Mouse (Mus musculus) forebrain, embryonic 12.5 days (tissue): ENCODE data around the gene Crip3. TPM values are rescaled to one million over a fixed set of nuclear protein-coding genes. Genes with fewer than 3 reads are reported as not detected.
A peak's percentile ranks its signal among the peaks of the same experiment; 100 is the strongest.

ENCODE experiments used
- ATAC-seq: fragments of 200-750 bp; cut with Nextera tagmentation; 2 replicates; pipeline ENCODE4 v1.8.0; 2017; ENCODE audit warnings: moderate TSS enrichment; ENCODE audit not compliant: low FRiP score
- H3K27ac ChIP-seq: fragments of 300-500 bp; sonication (generic); 2 replicates; pipeline ENCODE4 v1.5.1; 2016; ENCODE audit warnings: mild to moderate bottlenecking
- H3K27me3 ChIP-seq: fragments of 300-500 bp; sonication (generic); 2 replicates; pipeline ENCODE4 v1.6.1; 2016; ENCODE audit warnings: mild to moderate bottlenecking
- H3K36me3 ChIP-seq: fragments of 300-500 bp; sonication (generic); replicated peaks from 2 replicates; pipeline ENCODE4 v1.6.1; 2016; ENCODE audit warnings: mild to moderate bottlenecking
- H3K4me1 ChIP-seq: fragments of 300-500 bp; sonication (generic); 2 replicates; pipeline ENCODE4 v1.6.1; 2016
- H3K4me2 ChIP-seq: fragments of 300-500 bp; sonication (generic); 2 replicates; pipeline ENCODE4 v1.6.1; 2016; ENCODE audit warnings: mild to moderate bottlenecking, moderate library complexity
- H3K4me3 ChIP-seq: fragments of 300-500 bp; sonication (generic); replicated peaks from 2 replicates; pipeline ENCODE4 v1.5.1; 2016; ENCODE audit warnings: mild to moderate bottlenecking
- H3K9ac ChIP-seq: fragments of 300-500 bp; sonication (generic); 2 replicates; pipeline ENCODE4 v1.6.1; 2016; ENCODE audit warnings: mild to moderate bottlenecking
- H3K9me3 ChIP-seq: fragments of 300-500 bp; sonication (generic); 2 replicates; pipeline ENCODE4 v1.6.1; 2016
- WGBS: fragments of 180-500 bp; shearing (Covaris S2); methylation state at CpG from one replicate; pipeline ENCODE4 v1.1.7; 2016; 5-methylcytosine and 5-hydroxymethylcytosine counted together
- polyA plus RNA-seq: library from polyadenylated mRNA; unstranded; fragments of >200 nt; fragmentation: Nextera tagmentation; extraction: Ambion mirVana; gene quantifications from 2 replicates; pipeline ENCODE4 v1.2.1, GENCODE M21; 2016

The Crip3 gene
- polyA plus RNA-seq, 1 experiment from 2014 or later = 0.91 TPM

DNA sequence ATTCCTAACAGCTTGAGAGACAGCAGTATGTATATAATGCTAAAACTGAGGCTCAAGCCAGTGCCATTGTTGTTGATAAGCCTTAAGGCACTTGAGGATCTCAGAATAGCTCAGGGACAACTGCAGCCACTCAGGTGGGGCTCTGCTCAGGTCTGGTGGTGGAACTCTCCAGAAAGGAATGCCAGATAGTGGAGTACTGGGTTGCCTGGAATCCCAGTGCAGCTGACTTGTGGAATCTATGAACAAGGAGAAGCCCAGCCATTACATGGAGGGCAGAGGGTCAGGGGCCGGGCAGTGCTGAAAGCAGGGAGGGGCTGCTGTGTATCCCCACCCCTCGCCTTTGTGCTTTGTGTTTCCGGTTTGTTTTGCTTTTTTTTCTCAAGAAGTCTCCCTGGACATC, 29.7 kb downstream of the Crip3 start:
- H3K27me3 ChIP-seq = peaks cover 72% of the 10 kb centered on the region
- H3K9me3 ChIP-seq = no peaks in the 10 kb centered on the region
- peaks cover 28% of the 10 kb centered on the region; the same call in 1 of the 2 replicates for H3K36me3 ChIP-seq
- no peak overlapping the region for H3K4me3 ChIP-seq
- no peak overlapping the region for H3K27ac ChIP-seq
- H3K4me1 ChIP-seq = peaks cover 45% of the 10 kb centered on the region
- H3K4me2 ChIP-seq = no peak overlapping the region
- H3K9ac ChIP-seq = no peak overlapping the region
- 52% methylated on average over 3 of the region's 3 CpGs for WGBS
- ATAC-seq = no peak

DNA sequence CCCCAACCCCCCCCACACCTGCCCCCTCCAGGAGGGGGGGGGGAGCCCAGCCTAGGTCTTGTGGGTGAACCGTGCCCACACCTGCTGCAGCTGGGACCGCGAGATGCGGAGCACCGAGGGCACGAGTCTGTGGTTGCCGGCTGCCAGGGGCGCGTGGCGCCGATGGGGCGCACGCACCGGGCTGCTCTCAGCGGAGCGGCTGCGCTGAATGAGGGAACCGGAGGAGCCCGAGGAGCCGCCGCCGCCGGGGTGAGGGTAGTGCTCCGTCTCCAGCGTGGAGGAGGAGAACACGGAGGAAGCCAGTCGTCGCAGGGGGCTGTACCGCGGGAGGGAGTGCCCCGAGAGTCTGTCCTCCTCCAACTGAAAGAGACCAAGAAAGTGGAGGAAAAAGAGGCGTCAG, 31.9 kb downstream of the Crip3 start:
- H3K9ac ChIP-seq = peak overlapping the region; percentile 40; the same call in 1 of the 2 replicates
- 5% methylated on average over 32 of the region's 32 CpGs for WGBS

DNA sequence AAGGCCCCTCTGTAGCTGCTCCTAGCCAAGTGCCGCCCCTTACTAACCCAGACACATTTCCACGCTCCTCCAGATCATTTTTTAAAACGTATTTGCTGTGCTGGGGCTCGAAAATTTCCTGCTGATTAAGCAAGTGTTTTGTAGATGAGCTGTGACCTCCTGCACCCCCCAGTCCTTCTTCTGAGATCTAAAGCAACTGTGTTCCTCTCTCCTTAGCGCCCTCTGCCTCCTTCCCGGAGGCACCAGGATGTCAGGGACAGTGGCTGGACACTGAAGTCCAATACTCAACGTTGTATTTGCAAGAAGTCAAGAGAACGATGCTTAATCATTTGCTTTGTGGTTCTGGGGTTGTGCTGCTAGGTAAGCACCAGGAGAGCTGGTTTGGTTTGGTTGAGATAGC, 32.6 kb downstream of the Crip3 start:
- Histone ChIP-seq H3K4me2 (peak overlapping the region; percentile 21), H3K9ac (peak overlapping the region; percentile 40; the same call in 1 of the 2 replicates), H3K4me1 (peaks cover 16% of the 10 kb centered on the region), H3K36me3 (peaks cover 53% of the 10 kb centered on the region), H3K9me3 (no peaks in the 10 kb centered on the region), H3K4me3 (no peak overlapping the region), H3K27ac (no peak overlapping the region), H3K27me3 (peaks cover 55% of the 10 kb centered on the region)
- ATAC-seq = no peak
- WGBS = 15% methylated on average over 8 of the region's 8 CpGs

More for the DNA sequence above, 31.9 kb downstream of the Crip3 start:
- peaks cover 23% of the 10 kb centered on the region for H3K4me1 ChIP-seq
- ATAC-seq = no peak
- H3K4me2 ChIP-seq = peak overlapping the region; percentile 21
- H3K4me3 ChIP-seq = 0 out of 2 replicates have a peak overlapping the region, but pooled peaks have one; percentile 1
- peaks cover 62% of the 10 kb centered on the region for H3K27me3 ChIP-seq
- no peaks in the 10 kb centered on the region for H3K9me3 ChIP-seq
- peaks cover 47% of the 10 kb centered on the region for H3K36me3 ChIP-seq
- H3K27ac ChIP-seq = no peak overlapping the region

DNA sequence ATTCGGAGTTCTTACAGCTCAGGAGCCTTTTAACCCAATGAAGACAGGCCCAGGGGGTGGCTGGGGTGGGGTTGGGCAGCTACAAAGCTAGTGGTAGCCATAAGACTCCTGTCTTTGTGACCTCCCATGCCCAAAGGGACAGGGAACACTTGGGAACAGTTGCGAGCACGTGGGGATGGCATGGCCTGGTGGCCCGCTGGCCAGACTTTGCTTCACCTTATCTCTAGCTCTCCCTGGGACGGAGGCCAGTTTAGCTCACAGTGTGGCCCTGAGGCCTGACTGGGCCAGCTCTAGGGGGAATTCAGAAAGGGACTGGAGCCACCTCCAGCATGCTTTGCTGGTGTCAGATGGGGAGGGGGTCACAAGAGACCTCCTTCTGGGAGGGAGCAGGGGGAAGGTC, 33.5 kb downstream of the Crip3 start:
- Histone ChIP-seq H3K4me3 (no peak overlapping the region), H3K27me3 (peaks cover 48% of the 10 kb centered on the region), H3K27ac (no peak overlapping the region), H3K4me2 (no peak overlapping the region), H3K36me3 (peaks cover 62% of the 10 kb centered on the region), H3K9ac (no peak overlapping the region), H3K9me3 (no peaks in the 10 kb centered on the region), H3K4me1 (peaks cover 15% of the 10 kb centered on the region)
- 91% methylated on average over 5 of the region's 5 CpGs for WGBS
- ATAC-seq = no peak

DNA sequence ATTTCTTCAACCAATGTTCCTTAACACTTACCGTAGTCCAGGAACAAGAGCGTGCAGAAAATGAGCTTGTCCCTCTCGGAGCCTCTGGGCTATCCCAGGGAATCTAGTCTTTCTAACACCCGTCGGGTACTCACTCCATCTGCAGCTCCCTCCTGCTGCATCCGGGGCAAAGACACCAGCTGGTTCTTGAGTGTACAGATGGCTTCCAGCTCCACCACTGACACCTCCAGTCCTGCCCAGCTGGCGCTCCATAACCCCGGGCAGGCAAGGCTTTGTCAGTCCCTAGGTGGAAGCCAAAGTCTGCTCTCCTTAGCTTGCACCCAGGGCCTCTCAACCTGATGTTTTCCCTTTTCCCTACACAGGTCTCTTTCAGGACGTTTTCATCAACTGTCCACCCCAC, 39.1 kb downstream of the Crip3 start:
- 0 out of 2 replicates have a peak, but pooled peaks have one; percentile 30 for ATAC-seq
- 73% methylated on average over 9 of the region's 9 CpGs for WGBS
- no peak overlapping the region for H3K4me3 ChIP-seq
- H3K27me3 ChIP-seq = no peaks in the 10 kb centered on the region
- H3K4me2 ChIP-seq = no peak overlapping the region
- no peaks in the 10 kb centered on the region for H3K9me3 ChIP-seq
- H3K9ac ChIP-seq = no peak overlapping the region
- peak overlapping the region; percentile 63; the same call in 1 of the 2 replicates for H3K27ac ChIP-seq
- H3K4me1 ChIP-seq = peaks cover 4% of the 10 kb centered on the region; the same call in 1 of the 2 replicates
- peaks cover 82% of the 10 kb centered on the region for H3K36me3 ChIP-seq

DNA sequence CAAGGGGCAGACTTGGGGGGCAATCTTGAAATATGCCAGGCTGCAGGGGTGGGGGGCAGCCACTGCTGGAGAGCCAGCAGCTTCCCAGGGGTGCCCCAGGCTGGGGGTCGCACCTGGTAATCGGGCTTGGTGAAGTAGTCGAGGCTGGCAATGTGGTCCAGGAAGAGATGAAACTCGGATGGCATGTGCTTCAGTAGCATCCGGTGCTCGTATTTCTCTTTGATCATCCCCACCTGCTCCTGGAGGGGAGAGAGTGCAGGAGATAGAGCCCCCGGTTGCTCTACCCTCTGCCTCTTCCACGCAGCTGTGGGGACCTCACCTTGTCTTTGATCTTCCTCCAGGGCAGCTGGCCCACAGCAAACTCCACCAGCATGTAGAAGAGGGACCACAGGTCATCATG, 47.9 kb downstream of the Crip3 start:
- Histone ChIP-seq H3K27me3 (no peaks in the 10 kb centered on the region), H3K9me3 (no peaks in the 10 kb centered on the region), H3K27ac (no peak overlapping the region), H3K36me3 (peaks cover 78% of the 10 kb centered on the region), H3K4me1 (no peaks in the 10 kb centered on the region), H3K4me2 (no peak overlapping the region), H3K4me3 (no peak overlapping the region), H3K9ac (no peak overlapping the region)
- 91% methylated on average over 8 of the region's 8 CpGs for WGBS
- no peak for ATAC-seq

DNA sequence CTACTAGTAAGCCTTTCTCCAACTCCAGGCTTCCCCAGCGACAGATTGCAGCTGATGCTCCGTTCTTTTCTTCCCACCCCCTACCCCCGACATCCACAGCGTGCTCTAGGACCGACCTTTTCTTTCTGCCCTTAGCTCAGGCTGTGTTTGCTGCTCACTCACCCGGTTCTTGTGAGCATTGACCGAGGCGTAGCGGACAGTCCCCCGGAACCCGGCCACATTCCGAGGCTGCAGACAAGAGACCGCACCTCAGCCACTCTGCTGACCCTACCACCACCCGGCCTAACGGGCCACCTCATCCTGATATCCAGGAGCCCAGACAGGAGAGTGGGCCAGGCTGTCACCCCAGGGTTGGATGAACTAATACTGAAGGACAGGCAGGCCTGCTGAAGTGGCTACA, 48.6 kb downstream of the Crip3 start:
- H3K27ac ChIP-seq = no peak overlapping the region
- H3K4me2 ChIP-seq = no peak overlapping the region
- H3K36me3 ChIP-seq = peaks cover 81% of the 10 kb centered on the region
- no peaks in the 10 kb centered on the region for H3K4me1 ChIP-seq
- ATAC-seq = no peak
- 89% methylated on average over 15 of the region's 15 CpGs for WGBS
- H3K4me3 ChIP-seq = no peak overlapping the region
- H3K9me3 ChIP-seq = no peaks in the 10 kb centered on the region
- H3K27me3 ChIP-seq = no peaks in the 10 kb centered on the region
- no peak overlapping the region for H3K9ac ChIP-seq

Other genes with a start within 250 kb of the Crip3 start
- 11.2 and 12.3 TPM in 2 replicates for gene Polh, start 226.3 kb upstream of the Crip3 start, polyA plus RNA-seq
- gene Xpo5, start 226.1 kb upstream of the Crip3 start, polyA plus RNA-seq = 66.6 and 72.2 TPM in 2 replicates
- gene Polr1c, start 180.9 kb upstream of the Crip3 start, polyA plus RNA-seq = 96.2 and 102 TPM in 2 replicates
- 58.9 and 61.6 TPM in 2 replicates for gene Yipf3, start 180.8 kb upstream of the Crip3 start, polyA plus RNA-seq
- 3.0 and 3.2 TPM in 2 replicates for gene Lrrc73, start 175.4 kb upstream of the Crip3 start, polyA plus RNA-seq
- 56.0 and 58.4 TPM in 2 replicates for gene Tjap1, start 145.9 kb upstream of the Crip3 start, polyA plus RNA-seq
- gene Dlk2, start 131.5 kb upstream of the Crip3 start, polyA plus RNA-seq = 1.5 and 2.0 TPM in 2 replicates
- gene Abcc10, start 100.6 kb upstream of the Crip3 start, polyA plus RNA-seq = 7.6 and 8.7 TPM in 2 replicates
- gene Zfp318, start 45.2 kb upstream of the Crip3 start, polyA plus RNA-seq = 15.7 and 17.2 TPM in 2 replicates
- 0.14 TPM in 1 of 2 replicates, not detected in the other for gene Slc22a7, start 9.5 kb downstream of the Crip3 start, polyA plus RNA-seq
- 4.0 and 5.0 TPM in 2 replicates for gene Ttbk1, start 58.7 kb downstream of the Crip3 start, polyA plus RNA-seq
- 68.3 and 71.7 TPM in 2 replicates for gene Dnph1, start 67.8 kb downstream of the Crip3 start, polyA plus RNA-seq
- gene Cul9, start 117.5 kb downstream of the Crip3 start, polyA plus RNA-seq = 9.8 and 11.3 TPM in 2 replicates
- gene Srf, start 127.2 kb downstream of the Crip3 start, polyA plus RNA-seq = 5.0 TPM in 2 replicates
- 55.3 and 56.4 TPM in 2 replicates for gene Ptk7, start 200.6 kb downstream of the Crip3 start, polyA plus RNA-seq
- 39.0 and 42.5 TPM in 2 replicates for gene Klc4, start 217.1 kb downstream of the Crip3 start, polyA plus RNA-seq
- 76.6 and 102 TPM in 2 replicates for gene Mrpl2, start 217.3 kb downstream of the Crip3 start, polyA plus RNA-seq
- 46.5 and 47.8 TPM in 2 replicates for gene Cul7, start 221.4 kb downstream of the Crip3 start, polyA plus RNA-seq
- 54.4 and 57.6 TPM in 2 replicates for gene Rrp36, start 245.4 kb downstream of the Crip3 start, polyA plus RNA-seq
- gene Mea1, start 249.9 kb downstream of the Crip3 start, polyA plus RNA-seq = 156 and 158 TPM in 2 replicates